Mouse (Mus musculus) cerebellum, adult 11 months (tissue): ENCODE measurements around the gene Klhl3.

ENCODE experiments used
- DNase-seq: peaks from one replicate; pipeline ENCODE4 v3.0.0; 2022

The Klhl3 gene

GRCm38 (mm10) chr13:58065316-58065715, 48.1 kb downstream of the Klhl3 start:
- no peak for DNase-seq

- DNase-seq, result no peak
These were observed 55.2 kb downstream of the Klhl3 start for GRCm38 (mm10) chr13:58057953-58058870.

GRCm38 (mm10) chr13:58056618-58057017, 56.8 kb downstream of the Klhl3 start:
- DNase-seq, result no peak

GRCm38 (mm10) chr13:58053628-58054027, 59.8 kb downstream of the Klhl3 start:
- no peak for DNase-seq

- DNase-seq, result peak; percentile 38
These were observed 61.7 kb downstream of the Klhl3 start for GRCm38 (mm10) chr13:58051654-58052053.

- DNase-seq, result peak; percentile 54
These were observed 62.1 kb downstream of the Klhl3 start for GRCm38 (mm10) chr13:58051251-58051650.

GRCm38 (mm10) chr13:58049121-58049520, 64.3 kb downstream of the Klhl3 start:
- DNase-seq, result no peak

- no peak for DNase-seq
These were observed 65.3 kb downstream of the Klhl3 start for GRCm38 (mm10) chr13:58048076-58048475.

GRCm38 (mm10) chr13:58046178-58046577, 67.2 kb downstream of the Klhl3 start:
- no peak for DNase-seq

- no peak for DNase-seq
These were observed 68.1 kb downstream of the Klhl3 start for GRCm38 (mm10) chr13:58045278-58045677.

GRCm38 (mm10) chr13:58043278-58043677, 70.1 kb downstream of the Klhl3 start:
- DNase-seq, result no peak

- no peak for DNase-seq
These were observed 73.3 kb downstream of the Klhl3 start for GRCm38 (mm10) chr13:58040112-58040511.

GRCm38 (mm10) chr13:58037506-58037905, 75.9 kb downstream of the Klhl3 start:
- no peak for DNase-seq

GRCm38 (mm10) chr13:58035470-58036156, 77.8 kb downstream of the Klhl3 start:
- DNase-seq, result peak; percentile 71

- DNase-seq, result no peak
These were observed 78.4 kb downstream of the Klhl3 start for GRCm38 (mm10) chr13:58034985-58035384.

- no peak for DNase-seq
These were observed 78.9 kb downstream of the Klhl3 start for GRCm38 (mm10) chr13:58034507-58034906.

GRCm38 (mm10) chr13:58031755-58032154, 81.6 kb downstream of the Klhl3 start:
- DNase-seq, result peak; percentile 67

- DNase-seq, result no peak
These were observed 86.3 kb downstream of the Klhl3 start for GRCm38 (mm10) chr13:58027115-58027514.

- no peak for DNase-seq
These were observed 87.5 kb downstream of the Klhl3 start for GRCm38 (mm10) chr13:58025701-58026414.

- DNase-seq, result peak; percentile 95
These were observed 89.5 kb downstream of the Klhl3 start for GRCm38 (mm10) chr13:58023726-58024453.

- DNase-seq, result no peak
These were observed 90.3 kb downstream of the Klhl3 start for GRCm38 (mm10) chr13:58023001-58023560.

- no peak for DNase-seq
These were observed 93.0 kb downstream of the Klhl3 start for GRCm38 (mm10) chr13:58020428-58020827.
